Mouse (Mus musculus) thymus, postnatal 14 days (tissue): ENCODE measurements around the gene Scarb1.
A peak's percentile ranks its signal among the peaks of the same experiment; 100 is the strongest.

Experiments used
- DNase-seq: peaks from one replicate; pipeline ENCODE4 v3.0.0; 2021

Scarb1 gene

GRCm38 (mm10) chr5:125330656-125331055 is 10.2 kb downstream of the Scarb1 start:
- DNase-seq, result no peak

GRCm38 (mm10) chr5:125330191-125330590 is 10.7 kb downstream of the Scarb1 start:
- DNase-seq, result no peak

GRCm38 (mm10) chr5:125327596-125328385 is 13.1 kb downstream of the Scarb1 start:
- DNase-seq, result no peak

GRCm38 (mm10) chr5:125326351-125326750 is 14.5 kb downstream of the Scarb1 start:
- DNase-seq, result no peak

GRCm38 (mm10) chr5:125325931-125326330 is 15.0 kb downstream of the Scarb1 start:
- DNase-seq, result no peak

GRCm38 (mm10) chr5:125325285-125325684 is 15.6 kb downstream of the Scarb1 start:
- DNase-seq, result no peak

- no peak for DNase-seq
Observed at GRCm38 (mm10) chr5:125323939-125324480, 16.9 kb downstream of the Scarb1 start.

GRCm38 (mm10) chr5:125323128-125323527 is 17.8 kb downstream of the Scarb1 start:
- DNase-seq, result no peak

GRCm38 (mm10) chr5:125321836-125322235 is 19.1 kb downstream of the Scarb1 start:
- no peak for DNase-seq

GRCm38 (mm10) chr5:125319057-125319800 is 21.7 kb downstream of the Scarb1 start:
- DNase-seq, result no peak

GRCm38 (mm10) chr5:125317953-125318352 is 22.9 kb downstream of the Scarb1 start:
- DNase-seq, result no peak

- no peak for DNase-seq
Observed at GRCm38 (mm10) chr5:125317296-125317695, 23.6 kb downstream of the Scarb1 start.

- peak; percentile 61 for DNase-seq
Observed at GRCm38 (mm10) chr5:125316771-125317170, 24.1 kb downstream of the Scarb1 start.

GRCm38 (mm10) chr5:125315110-125315509 is 25.8 kb downstream of the Scarb1 start:
- no peak for DNase-seq

GRCm38 (mm10) chr5:125313991-125314390 is 26.9 kb downstream of the Scarb1 start:
- no peak for DNase-seq

GRCm38 (mm10) chr5:125312970-125313597 is 27.8 kb downstream of the Scarb1 start:
- DNase-seq, result no peak

- no peak for DNase-seq
Observed at GRCm38 (mm10) chr5:125310986-125311385, 29.9 kb downstream of the Scarb1 start.

GRCm38 (mm10) chr5:125309193-125309592 is 31.7 kb downstream of the Scarb1 start:
- no peak for DNase-seq

- no peak for DNase-seq
Observed at GRCm38 (mm10) chr5:125306824-125307223, 34.1 kb downstream of the Scarb1 start.

GRCm38 (mm10) chr5:125306372-125306771 is 34.5 kb downstream of the Scarb1 start:
- DNase-seq, result no peak

- DNase-seq, result no peak
Observed at GRCm38 (mm10) chr5:125305229-125306081, 35.4 kb downstream of the Scarb1 start.

GRCm38 (mm10) chr5:125304245-125304856 is 36.5 kb downstream of the Scarb1 start:
- no peak for DNase-seq
